Mouse (Mus musculus) thymus, postnatal 14 days (tissue): Measurements from ENCODE around the gene Ccdc33.

Experiments
- DNase-seq: peaks from one replicate; pipeline ENCODE4 v3.0.0; 2021

The Ccdc33 gene

DNA sequence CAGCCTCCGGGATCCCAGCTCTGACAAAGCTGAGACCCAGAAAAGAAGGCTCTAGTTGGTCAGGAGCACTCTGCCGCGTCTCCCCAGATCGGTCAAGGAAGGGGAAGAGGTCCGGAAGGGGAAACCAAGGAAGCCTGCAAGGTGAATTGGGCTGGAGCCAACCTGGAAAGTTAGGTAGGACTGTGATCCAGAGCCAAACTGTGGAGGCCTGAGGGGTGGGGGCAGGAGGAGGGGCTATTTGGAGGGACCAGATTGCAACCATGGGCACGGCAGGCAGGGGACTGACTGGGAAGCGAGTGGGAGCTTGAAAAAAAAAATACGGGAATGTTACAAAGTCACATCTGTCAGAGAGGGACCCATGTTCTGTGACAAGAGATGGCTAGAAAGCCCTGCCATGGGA lies 10.9 kb upstream of the Ccdc33 start:
- DNase-seq: no peak

DNA sequence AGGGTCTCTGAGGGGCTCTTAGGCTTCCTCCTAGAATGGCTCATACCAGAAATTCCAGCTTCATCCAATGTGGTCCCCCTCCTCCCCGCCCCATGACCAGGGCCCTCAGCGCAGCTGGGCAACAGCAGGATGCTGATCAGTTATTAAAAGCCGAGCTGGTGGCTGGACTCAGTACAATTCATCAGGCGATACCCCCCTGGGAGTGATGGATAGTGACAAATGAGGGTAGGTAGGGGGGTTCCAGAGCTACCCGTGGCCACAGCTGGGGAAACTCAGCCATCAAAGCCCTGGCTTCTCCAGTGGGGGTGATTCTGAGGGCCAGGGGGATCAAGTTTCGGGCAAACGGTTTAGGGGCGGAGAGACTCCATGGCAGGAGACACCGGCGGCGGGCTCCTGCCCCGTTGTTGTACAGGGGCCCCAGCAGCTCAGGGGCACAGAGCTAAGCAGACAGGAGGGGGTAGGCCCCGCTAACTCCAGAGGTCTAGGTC lies 10.3 kb upstream of the Ccdc33 start:
- DNase-seq: no peak

DNA sequence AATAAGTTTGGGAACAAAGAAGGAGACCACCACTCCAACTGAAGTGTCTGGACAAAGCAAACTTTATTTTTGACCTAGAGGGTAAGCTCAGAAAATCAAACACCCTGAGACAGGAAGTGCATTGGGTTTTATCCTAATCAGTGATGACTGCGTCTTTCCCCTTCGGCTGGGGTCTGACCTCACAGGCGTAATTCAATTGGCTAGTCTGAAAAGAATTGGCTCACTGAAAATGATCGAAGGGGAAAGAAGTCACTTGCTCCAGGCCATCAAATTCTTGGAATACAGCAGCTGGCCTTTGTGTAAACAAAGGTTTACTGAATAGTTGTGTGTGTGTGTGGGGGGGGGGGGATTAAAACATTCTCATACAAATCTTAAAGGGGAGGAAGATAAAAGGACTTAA lies 7.2 kb upstream of the Ccdc33 start:
- DNase-seq: no peak

DNA sequence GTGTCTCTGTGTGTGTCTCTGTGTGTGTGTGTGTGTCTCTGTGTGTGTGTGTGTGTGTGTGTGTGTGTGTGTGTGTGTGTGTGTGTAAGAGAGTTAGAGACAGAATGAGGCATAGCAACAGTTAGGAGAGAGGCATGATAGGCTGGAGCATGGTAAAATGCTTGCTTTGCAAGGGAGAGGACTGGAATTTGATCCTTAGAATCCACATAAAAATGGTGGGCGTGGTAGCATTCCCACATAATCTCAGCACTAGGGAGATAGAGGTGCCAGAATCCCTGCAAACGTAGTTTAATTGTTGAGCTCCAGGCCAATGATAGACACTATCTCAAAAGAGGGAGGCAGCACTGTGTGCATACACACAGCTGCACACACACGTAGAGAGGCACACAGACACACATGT lies 6.5 kb upstream of the Ccdc33 start:
- no peak for DNase-seq

DNA sequence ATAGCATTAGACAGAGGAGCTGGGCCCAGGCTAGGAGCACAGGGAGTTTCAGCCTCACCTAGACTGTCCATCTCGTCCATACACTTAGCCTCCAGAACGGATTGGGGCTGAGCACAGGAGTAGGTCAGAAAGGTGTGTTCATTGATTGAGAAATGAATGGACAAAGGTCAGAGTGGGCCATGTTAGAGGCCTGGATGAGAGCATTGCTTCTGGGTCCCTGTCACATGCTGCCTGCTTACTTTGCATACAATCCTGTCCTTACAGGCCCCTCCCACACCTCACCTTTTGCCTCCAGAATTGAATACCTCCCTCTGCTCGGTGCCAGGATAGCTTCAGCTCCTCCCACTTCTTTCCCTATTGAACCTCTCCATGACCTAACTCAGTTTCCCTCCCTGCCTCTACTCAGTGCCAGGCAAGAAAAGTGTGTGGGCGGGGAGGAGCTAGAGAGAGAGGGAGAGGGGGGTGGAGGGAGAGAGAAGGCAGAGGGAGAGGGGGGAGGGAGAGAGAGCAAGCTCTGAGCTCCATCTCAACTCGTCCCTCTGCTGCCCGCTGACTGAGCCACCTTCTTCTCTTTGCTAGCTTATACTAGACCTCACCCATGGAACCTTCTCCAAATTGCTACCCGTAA lies 2.5 kb downstream of the Ccdc33 start:
- no peak for DNase-seq

DNA sequence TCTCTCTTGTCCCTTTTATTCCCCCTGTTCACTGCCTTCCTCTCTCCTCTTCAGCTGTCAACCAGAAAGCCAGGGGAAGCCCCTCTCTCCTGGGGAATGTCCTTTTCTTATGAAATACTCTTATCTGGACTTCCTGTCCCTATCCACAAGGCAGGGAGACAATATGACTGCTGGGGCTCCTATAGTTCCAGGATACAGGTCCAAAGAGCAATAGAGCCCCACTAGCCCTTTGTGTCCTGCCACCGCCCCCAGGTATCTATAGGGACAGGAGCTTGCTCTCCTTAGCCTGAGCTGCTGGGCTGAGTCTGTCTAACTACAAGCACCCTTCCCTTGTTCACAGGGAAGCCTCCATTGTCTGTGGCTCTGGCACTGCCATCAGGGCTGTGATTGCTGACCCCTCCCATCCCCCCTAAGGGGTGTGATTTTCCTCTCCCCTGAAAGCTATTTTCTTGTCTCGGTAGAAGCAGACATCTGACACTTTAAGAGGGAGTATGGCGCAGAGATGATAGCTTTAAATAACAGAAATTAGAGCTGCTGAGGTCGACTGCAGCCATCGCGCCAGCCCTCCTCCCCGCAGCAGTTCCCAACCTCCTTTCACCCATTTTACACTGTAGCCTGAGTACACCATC lies 3.2 kb downstream of the Ccdc33 start:
- DNase-seq: no peak

DNA sequence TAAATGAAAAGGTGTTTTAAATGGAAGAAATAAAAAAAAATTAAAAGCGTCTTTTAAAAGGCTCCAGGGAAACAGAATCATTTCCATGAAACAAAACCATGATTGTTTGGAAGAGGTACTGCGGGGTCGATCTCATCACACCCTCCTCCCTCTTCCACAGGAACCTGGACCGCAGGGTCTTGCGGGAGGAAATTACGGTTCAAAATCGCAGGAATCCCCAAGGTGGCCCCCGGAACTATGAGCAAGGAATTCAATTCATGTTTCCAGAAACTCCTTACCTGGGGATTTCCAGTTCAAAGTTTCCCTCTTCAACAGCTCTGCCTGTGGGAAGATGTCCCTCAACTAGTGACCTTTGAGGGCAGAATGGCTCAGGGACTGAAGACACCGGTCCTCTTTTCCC lies 4.6 kb downstream of the Ccdc33 start:
- DNase-seq: no peak

DNA sequence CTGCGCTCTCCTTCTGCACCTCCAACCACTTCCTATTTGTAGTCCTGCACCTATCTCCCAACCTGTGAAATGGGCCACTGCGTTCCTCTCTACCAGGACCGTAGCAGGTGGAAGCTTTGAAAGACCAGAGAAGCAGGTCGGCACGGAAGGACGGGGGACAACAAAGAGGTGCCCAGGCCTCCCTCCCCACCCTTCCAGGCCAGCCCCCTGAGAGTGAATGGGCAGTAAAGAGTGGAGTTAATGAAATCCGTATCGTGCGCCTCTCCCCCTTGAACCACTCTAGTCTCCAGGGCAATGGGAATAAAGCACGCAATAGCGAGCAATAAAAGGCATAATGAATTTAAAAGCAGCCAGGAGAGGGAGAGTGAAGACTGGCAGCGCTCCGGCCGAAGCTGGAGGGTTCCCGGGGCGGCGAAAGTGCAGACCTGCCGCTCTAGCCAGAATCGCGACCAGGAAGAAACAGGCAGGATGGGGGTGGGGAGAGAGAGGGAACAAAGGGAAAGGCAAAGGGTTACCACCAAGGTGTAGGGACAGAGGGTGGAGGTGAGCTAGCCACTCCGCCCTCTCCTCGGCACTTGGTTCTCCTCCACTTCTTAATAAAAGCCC lies 5.2 kb downstream of the Ccdc33 start:
- DNase-seq: peak; percentile 35

DNA sequence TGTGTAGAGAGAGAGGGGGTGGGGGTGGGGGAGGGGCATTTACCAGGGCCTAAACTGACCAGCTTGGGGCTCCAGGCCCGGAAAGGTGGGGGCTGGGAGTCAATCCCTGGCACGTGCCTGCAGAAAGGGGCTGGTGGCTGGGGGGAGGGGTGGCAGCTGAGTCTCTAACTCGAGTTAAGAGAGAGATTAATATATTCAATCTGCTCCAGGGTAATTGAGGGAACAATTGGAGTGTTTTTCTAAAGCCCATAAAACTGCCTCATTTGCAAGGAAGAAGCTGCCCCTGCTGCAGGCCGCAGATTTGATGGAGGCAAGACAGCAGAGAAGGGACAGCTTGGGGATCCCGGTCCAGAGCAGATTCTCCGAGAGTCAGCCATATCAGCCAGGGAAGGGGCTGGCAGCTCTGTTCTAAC lies 5.8 kb downstream of the Ccdc33 start:
- peak; percentile 43 for DNase-seq

DNA sequence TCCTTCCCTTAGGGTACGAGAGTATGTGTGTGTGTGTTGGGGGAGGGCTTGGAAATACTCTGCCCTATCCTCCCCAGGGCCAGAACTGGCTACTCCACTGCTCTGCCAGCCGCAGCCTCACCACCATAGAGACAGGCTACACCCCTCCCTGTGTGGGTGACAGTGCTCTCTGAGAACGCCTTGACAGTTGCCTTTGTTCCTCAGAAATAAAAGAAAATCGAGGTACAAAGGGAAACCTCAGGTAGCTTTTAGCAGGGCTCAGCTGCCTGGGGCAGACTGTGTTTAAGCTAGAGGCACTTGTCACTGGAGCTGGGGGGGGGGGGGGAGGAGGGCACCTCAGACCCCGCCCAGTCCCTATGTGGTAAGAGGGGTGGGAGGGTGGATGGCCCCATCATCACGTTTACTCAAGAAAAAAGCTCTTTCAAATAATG lies 6.3 kb downstream of the Ccdc33 start:
- peak; percentile 80 for DNase-seq

DNA sequence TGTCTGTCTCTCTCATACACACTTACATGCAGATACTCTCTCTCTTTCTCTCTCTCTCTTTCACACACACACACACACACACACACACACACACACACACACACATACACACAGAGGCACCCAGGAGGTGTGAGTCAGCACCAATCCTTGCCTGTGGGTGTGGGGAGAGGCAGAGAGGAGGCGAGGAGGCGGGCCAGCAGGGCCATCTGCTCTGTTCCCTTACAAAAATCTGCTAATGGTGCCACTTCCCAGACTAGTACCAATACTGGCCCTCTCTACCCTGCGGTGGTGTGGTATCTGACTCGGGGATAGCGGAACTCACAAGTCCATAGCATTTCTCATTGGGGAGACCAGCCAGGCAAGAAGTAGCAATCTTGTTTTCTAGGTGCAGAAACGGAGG lies 7.2 kb downstream of the Ccdc33 start:
- DNase-seq: peak; percentile 52

DNA sequence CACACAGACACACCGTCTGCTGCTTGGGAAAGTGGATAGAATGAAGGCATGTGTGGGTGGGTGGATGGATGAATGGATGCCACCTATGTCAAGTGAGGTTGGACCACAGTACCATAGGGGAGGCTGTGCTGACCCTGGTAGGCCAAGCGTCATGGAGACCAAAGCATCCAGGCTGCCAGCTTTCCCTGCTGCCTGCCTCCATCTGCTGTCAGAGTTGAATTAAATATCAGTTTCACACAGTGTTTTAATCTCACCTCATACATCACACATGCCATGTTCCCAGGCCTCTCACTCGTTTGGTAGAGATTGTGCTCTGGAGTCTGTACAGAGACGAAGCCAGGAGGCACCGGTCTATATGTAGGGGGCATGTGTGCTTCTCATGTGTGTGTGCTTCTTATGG lies 7.8 kb downstream of the Ccdc33 start:
- no peak for DNase-seq

DNA sequence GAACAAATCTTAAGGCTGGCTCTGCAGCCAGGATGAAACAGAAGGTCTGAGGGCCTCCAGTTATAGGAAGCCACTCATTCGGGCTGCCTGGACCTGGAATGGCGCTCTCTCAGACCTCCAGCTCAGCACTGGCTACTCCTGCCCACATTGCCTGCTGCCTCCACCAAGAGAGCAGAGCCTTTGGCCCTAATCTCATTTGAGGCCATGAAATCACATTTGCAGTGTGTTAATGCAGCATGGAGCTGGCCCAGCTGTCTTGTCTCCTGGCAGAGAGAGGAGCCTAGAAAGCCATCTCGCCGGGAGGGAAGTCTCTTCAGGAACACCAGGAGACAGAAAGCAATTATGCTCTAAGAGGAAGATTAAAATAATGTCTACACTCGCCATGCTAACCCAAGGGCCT lies 11.1 kb downstream of the Ccdc33 start:
- DNase-seq: no peak

DNA sequence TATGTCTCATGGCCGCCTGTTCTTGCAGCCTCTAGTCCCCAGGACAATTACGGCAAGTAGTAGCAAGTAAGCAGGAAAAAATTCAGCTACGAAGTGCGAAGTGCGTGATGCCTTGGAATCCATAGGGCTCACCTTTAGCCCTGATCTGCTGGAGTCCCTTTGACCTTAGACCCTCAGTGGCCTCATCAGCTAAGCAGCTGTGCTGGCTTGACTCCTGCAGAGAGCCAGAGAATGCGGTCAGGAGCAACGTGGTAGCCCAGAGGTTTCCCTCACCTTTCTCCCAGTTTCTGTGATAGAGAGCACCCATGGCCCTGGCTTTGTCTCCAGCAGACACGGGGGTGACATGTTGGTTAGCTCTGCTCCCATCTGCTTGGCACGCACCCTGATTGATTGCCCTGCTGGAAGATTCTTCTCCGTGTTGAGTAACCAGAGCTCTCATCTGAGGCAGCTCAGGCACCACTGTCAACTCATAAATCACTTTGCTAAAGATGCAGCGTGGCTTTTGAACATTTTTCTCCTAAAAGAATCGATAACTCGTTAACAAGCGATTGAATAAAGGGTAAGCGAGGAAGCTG lies 12.9 kb downstream of the Ccdc33 start:
- DNase-seq: no peak

DNA sequence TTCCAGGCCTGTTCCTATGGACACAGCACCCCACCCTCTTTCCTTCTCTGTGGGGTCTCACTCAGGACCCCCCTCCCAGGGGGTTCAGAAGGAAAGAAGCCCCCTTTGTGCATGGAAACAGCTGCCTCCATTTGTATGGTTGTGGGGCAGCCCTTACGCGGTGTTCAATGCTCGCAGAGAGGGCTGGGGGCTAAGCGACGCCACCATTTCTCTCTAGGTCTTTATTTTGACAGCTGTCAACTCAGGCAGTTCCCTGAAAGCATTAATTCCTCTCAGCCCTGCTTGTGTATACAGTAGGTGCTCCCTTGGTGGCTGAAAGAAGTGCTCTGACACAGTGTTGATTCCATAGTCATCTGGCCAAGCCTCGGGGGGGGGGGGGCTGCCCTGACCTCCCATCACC lies 15.0 kb downstream of the Ccdc33 start:
- DNase-seq: no peak

DNA sequence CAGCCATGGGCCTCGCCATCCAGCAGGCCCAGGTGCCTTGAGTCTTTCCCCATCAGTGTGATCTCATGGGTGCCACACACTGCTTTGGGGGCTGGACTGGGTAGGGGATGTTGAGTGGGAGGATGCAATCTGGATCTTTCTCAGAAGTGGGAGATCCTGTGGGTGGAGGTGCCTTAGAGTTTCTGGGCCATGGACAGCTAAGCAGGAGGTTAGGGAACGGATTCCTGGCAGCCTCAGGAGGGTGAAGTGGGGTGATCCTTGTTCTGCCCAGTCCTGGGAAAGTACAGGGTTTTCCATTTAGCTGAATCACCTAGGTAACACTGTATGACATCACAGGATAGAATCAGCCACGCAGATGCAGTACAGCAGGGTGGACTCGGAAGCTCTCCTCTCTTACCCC lies 16.6 kb downstream of the Ccdc33 start:
- DNase-seq: no peak

DNA sequence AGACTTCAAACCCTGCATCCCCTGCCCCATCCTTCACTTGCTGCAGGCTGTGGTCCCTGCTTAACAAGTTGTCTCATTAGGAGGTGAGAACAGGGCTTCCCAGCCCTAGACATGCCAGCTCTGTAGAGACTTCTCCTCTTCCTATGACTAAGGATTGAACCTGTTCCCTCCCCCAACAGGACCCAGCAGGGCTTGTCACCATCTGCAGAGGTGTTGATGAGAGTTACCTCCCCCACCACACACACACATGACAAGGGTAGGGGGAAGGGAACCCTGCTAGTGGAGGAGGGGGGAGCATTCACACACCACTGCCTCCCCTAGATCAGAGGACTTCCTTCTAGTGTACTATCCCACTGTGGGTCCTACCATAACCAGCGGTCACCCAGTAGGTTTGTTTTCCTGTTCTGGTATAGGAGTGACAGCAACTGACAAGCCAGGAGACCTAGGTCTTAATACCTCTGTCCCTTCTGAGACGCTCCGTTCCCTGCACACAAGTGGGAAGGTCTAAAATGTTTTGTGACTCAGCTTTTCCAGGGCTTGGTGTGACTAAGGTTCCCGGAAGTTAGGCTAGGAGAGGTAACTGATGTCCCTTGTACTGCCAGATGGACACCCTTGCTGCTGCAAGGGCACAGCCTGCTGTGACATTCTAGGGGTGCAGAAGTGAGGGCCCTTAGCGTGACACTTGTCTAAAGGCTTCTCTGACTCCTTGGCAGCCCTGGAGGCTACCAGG lies 18.6 kb downstream of the Ccdc33 start:
- no peak for DNase-seq

DNA sequence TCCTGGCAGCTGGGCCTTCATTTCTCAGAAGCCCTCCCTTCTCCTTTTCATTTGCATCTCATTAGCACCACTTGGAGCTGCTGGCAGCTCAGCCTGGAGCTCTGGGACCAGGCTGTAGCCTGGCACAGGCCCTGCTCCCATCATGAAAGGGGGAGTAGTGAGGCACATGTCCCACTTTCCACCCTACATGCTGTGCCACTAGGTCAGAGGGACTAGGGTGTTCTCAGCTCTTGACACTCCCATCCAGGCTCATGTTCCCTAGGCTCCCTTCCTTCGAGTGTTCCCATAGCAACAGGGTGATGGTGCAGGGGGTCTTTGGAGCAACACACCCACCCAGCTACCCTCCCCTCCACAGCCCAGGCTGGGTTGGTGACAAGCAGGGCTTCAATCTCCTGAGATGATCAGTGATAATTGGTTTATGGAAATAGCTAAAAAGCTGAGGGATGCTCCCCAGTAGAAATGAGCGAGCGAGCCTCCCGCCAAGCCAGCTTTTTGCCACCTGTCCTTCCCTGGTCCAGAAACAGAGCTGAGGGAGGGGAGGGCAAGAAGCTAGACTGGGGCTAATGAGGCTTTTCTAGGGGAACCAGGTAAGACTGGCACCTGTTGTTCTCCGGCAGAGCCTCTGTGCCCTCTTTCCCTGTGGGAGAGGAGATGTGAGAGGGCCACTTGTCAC lies 21.9 kb downstream of the Ccdc33 start:
- no peak for DNase-seq

DNA sequence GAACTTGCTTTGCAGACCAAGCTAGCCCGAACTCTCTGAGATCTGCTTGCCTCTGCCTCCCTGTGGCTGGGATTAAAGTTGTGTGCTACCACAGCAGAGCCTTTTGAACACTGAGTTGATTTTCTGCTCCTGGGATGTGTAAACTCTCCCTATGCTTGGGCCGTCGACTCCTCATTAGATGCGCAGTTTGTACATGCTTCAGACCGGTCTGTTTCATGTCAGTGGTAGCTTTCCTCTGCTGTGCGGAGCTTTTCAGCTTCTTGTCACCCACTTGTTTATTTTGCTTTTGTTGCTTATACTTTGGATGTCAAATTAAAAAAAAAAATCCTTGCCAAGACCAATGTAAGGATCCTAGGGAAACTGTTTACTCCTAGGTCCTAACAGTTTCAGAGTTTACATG lies 22.6 kb downstream of the Ccdc33 start:
- DNase-seq: no peak

DNA sequence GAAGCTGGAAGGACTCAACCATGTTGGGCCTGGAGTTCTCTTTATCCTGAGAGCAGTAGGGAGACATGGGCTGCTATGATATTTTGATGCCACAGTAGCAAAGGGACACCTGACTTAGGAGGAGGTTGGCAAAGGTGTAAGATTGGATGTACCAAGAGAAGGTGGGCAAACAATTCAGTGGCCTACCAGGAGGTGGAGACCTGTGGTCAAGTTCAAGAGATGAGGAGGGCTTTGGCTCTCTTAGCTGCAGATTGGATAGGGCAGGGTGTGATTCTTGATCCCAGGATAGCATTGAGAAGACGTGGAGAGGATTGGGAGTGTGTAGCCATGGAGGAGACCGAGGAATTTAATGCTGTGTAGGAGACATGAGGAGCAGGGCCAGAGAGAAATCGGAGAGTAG lies 24.8 kb downstream of the Ccdc33 start:
- DNase-seq: no peak

DNA sequence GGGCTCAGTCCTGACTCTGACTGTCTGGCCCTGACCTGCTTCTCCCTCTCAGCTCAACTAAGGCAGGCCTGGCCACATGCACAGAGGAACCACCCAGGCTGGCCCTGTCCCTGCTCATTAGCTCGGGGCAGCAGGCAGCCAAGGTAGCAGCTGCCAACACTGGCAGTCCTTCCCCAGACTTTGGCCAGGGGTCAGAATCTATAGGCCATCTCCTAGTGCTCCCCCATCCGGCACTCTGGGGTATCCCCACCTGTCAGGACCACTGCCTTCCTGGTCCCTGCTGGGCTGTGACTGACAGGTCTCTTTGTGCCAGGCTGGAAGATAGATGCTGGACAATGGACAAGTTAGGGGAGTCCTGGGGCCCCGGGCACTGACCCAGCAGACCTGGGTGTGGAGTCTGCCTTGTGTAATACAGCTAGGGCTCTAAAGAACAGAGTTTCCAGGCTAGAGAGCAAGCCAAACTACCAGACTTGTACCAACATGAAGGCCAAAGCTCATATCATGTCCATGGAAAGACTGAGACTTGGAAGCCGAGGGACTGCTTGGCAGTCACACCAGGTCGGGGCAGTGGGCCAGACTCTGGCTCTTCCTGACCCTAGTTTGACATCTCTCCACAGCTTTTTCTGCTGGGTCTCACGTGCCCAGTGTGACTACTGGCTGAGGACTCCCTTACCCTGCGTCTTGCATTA lies 25.9 kb downstream of the Ccdc33 start:
- DNase-seq: no peak
